Mouse (Mus musculus): Measurements from ENCODE around the gene Uhrf2. TPM values are rescaled to one million over a fixed set of nuclear protein-coding genes. Genes with fewer than 3 reads are reported as not detected.

The Uhrf2 gene
- total RNA-seq, 4 experiments from 2014 or later, result 35.5 to 48.4 (median 42.5) TPM

DNA sequence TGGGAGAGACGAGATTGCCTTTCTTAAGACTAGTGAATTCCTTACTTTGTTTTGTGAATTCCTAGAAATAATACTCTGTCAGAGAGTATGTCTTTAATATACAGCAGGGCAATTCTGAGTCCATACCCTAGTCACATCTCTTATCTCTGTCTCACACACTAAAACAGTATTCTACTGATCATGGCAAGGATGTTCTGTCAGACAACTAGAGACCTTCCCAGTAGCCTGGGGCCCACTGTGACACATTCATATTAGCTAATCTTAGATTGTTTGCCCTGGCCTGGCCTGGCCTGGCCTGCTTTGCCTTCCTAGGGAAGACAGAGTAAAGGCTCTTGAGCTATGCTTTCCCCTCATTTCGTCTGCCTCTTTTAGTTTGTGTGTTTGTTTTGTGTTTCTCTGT lies 20.3 kb downstream of the Uhrf2 start:
- no peak for DNase-seq

GRCm38 (mm10) chr19:30051479-30051878 lies 21.2 kb downstream of the Uhrf2 start:
- no peak for DNase-seq

DNA sequence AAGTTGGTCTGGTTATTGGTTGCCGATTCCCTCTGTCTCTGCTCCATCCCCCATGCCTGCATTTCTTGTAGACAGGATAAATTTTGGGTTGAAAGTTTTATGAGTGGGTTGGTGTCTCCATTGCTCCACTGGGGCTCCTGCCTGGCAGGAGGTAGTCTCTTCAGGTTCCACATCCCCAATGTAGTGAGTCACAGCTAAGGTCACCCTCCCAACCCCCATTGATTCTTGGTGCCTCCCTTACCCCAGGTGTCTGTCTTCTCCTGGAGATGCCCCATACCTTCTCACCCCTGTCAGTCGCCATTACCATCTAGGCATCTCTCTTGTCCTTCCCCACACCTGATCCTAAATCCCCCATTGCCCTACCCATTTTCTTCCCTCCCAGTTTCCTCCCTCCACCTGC lies 23.9 kb downstream of the Uhrf2 start:
- no peak for DNase-seq

DNA sequence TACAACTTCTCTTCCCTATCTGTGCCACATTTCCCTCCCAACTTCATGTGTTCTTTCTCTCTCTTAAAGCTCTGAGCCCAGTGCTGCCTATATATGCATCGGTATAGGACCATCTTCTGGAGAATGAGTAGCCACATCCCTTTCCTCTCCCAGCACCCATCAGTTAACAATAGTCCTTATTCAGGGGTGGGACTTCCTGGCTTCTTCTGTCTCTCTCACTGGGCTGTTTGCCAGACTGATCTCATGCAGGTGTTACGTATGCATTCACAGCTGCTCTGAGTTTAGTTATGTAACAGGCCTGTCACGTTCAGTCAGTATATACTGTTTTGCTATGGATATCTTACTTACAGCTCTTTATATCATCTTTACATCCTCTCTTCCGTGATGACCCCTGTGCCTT lies 35.5 kb downstream of the Uhrf2 start:
- no peak for DNase-seq

DNA sequence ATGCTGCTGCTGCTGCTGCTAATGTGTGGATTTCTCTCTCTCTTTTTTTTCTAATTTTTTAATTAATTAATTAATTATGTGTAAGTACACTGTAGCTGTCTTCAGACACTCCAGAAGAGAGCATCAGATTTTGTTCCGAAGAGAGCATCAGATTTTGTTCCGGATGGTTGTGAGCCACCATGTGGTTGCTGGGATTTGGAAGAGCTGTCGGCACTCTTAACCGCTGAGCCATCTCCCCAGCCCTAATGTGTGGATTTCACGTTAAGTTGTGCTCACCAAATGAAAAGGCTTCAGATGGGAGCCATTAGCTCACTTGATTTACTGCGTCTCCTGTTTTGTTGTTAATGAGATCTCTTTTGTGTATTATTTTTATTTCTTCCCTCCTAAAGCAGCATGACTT lies 59.9 kb downstream of the Uhrf2 start:
- no peak for DNase-seq

DNA sequence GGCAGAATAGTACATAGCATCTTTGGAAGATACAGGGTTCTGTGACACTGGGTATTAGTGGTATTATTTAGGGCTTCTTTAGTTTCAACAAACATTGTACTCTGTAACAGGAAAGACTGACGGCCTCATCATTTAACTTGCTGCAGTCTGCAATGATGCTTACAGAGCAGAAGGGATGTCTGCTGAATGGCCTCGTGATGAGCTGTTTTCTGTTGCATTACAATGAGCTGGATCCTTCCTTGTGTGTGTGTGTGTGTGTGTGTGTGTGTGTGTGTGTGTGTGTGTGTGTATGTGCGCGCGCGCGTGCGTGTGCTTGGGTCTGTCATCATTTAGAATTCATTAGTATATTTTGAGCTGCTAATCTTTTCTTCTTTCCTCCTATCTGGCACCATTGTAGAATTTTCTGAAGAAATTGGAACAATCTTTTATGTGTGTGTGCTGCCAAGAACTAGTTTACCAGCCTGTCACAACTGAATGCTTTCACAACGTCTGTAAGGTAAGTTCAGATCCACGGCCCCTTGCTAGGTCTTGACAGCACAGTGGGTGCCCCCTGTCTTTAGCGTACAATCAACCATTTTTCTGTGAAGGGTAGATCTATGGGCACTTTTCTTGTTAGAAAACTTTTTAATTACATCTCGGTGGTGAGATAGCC lies 61.5 kb downstream of the Uhrf2 start:
- DNase-seq, result no peak

GRCm38 (mm10) chr19:30096186-30096585 lies 65.9 kb downstream of the Uhrf2 start:
- DNase-seq, result no peak

DNA sequence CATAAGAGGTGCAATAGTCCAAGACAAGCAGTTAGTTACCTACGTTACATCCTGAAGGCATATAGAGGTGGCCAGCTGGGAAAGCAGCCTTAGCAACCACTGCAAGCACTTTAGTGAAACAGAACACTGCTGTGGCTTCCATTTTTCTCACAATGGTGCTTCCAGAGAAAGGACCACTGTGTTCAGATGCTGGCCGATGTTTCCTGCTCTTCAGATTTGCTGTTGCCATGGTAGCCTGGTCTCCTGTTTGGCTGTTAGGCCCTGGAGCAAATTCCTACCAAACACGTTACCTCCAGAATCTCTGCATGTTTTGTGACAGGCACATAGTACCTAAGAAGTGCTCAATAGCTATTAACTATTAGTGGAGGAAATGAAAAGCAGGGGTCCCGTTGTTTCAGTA lies 66.7 kb downstream of the Uhrf2 start:
- DNase-seq, result no peak

- no peak for DNase-seq
These were observed 70.3 kb downstream of the Uhrf2 start for GRCm38 (mm10) chr19:30100571-30100970.

- no peak for DNase-seq
These were observed 72.3 kb downstream of the Uhrf2 start for GRCm38 (mm10) chr19:30102620-30103019.

GRCm38 (mm10) chr19:30105045-30105842 lies 74.9 kb downstream of the Uhrf2 start:
- DNase-seq, result no peak

GRCm38 (mm10) chr19:30107221-30107845 lies 77.0 kb downstream of the Uhrf2 start:
- DNase-seq, result no peak

DNA sequence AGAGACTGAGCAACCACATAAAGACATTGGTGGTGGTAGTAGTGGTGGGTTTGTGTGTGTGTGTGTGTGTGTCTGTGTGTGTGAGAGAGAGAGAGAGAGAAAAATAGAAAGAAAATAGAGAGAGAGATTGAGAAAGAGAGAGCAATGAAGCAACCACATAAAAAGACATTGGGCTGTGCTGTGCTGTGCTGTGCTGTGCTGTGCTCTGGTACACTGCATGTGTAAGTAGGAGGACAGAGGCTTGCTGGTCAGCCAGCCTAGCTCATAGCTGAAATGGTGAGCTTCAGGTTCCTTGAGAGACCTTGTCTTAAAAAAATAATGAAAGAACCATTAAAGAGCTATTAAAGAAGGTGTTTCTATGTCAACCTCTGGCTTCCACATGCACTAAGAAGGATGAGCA lies 78.3 kb downstream of the Uhrf2 start:
- no peak for DNase-seq

GRCm38 (mm10) chr19:30109122-30109521 lies 78.8 kb downstream of the Uhrf2 start:
- no peak for DNase-seq

DNA sequence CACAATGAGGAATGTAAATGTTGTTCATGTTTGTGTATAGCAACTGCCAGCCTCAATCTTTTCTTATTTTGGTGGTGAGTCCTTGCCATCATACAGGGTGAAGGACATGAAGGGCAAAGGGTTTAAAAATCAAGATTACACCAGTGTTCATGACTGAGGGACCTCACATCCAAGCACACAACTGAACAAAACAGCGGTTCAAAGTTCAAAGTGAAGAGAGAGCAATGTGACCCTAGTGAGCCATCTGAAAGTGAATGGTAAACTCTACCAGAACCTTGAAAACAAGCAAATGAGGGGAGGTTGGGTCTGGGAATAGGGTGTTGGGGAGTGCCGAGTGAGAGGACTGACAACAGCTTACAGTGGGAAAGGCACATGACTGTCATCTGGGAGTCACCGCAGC lies 81.1 kb downstream of the Uhrf2 start:
- DNase-seq, result no peak

- no peak for DNase-seq
These were observed 82.8 kb downstream of the Uhrf2 start for GRCm38 (mm10) chr19:30112961-30113688.

GRCm38 (mm10) chr19:30114919-30115441 lies 84.7 kb downstream of the Uhrf2 start:
- DNase-seq, result no peak

GRCm38 (mm10) chr19:30115606-30116005 lies 85.3 kb downstream of the Uhrf2 start:
- no peak for DNase-seq

GRCm38 (mm10) chr19:30117241-30117640 lies 86.9 kb downstream of the Uhrf2 start:
- DNase-seq, result no peak

GRCm38 (mm10) chr19:30117775-30118174 lies 87.5 kb downstream of the Uhrf2 start:
- DNase-seq, result no peak

DNA sequence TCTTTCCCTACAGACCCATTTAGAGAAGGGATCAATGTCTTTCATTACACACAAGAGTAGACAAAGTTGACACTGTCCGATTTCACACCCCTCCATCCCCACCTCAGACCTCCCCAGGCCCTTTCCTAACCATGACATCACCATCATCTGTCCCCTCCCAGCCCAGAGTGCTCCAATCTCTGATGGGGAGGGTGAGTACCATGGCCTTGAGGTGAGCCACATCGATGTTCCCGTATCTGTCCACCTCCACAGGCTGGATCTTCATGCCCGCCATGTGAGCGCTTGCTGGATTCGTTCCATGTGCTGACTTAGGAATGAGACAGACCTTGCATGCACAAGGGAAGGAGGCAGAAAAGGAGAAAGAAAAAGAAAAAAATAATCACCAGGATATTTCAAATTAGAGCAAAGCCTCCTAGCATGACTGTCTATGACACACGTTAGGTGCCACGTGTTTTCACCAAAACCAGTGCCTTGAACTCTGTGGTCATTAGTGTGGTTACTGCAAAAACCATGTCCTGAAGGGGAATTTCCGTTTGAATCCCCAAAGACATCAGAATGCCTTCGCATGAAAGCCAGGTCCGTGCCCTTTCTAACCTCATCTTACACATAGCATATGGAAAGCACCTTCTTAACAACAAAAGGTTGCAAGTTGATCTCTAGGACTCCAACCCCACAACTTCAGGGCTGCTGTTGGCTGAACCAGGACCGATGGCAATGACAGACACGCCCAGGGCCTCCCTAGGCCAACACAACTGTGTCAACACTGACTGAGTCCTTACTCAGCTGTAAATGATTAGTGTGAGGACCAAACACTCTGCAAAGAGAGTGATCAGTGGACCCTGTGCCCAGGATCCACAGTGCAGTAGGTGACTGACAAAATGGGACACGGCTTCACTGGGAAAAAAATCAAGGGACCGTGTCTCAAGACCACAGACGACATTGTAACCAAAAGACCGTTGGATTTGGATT lies 88.3 kb downstream of the Uhrf2 start:
- no peak for DNase-seq
